ENCODE assay signal across 16 mouse cellular contexts in the genomic region with DNA sequence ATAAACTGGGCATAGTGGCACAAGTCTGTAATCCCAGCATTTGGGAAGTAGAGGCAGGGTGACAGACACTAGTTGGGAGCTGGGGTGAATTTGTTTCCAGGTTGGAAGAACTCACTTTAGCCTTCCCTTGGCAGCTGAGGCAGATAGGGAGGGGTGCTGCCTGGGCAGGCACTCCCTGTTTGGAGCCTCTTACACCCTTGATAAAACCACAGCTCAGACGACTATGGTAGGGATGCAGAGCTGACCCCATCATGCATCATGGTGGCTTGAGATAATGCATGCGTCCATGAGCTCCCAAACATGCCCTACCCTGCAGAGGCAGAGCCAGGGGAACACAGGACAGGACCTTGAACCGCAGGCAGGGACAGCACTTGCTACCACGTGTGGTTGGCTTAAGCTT.
"Had no signal": no experiment of that assay in that cellular context is flagged by ENCODE, and none has a peak within 500 bp of the region (broad histone marks: within the 10 kb centered on the region; RNA-seq: fewer than 3 reads in every experiment).

No protein-coding gene starts in this region.

- H3K9ac ChIP-seq: limb, embryonic 15.5 days; lung, embryonic 14.5 days; midbrain, embryonic 13.5 days; neural tube, embryonic 15.5 days had no signal

- DNase-seq: kidney, adult 8-10 months; kidney, postnatal 25 days; lung, embryonic 14.5 days; lung, postnatal 10 days; lung, postnatal 4 days; right cerebral cortex, adult 18-20 months; right cerebral cortex, postnatal 25 days; thymus, adult 2 months; thymus, postnatal 25 days had no signal

- ATAC-seq: inflammation-experienced regulatory T-cells, adult 6 months; intestine, postnatal 0 days; midbrain, embryonic 13.5 days had no signal

- H3K4me1 ChIP-seq: midbrain, embryonic 13.5 days had no signal

- H3K9me3 ChIP-seq: limb, embryonic 15.5 days; midbrain, embryonic 13.5 days; neural tube, embryonic 15.5 days had no signal

- H3K4me3 ChIP-seq: left cerebral cortex, adult 2 months; limb, embryonic 15.5 days; midbrain, embryonic 13.5 days; myocyte; neural tube, embryonic 15.5 days had no signal

- H3K27me3 ChIP-seq: limb, embryonic 15.5 days; midbrain, embryonic 13.5 days; neural tube, embryonic 15.5 days had no signal

- H3K4me2 ChIP-seq: limb, embryonic 15.5 days; lung, embryonic 14.5 days; midbrain, embryonic 13.5 days; neural tube, embryonic 15.5 days had no signal

- H3K27ac ChIP-seq: left cerebral cortex, adult 2 months; limb, embryonic 15.5 days; midbrain, embryonic 13.5 days; neural tube, embryonic 15.5 days had no signal
